Mouse (Mus musculus): ENCODE results near the gene Gatad2b. TPM values are rescaled to one million over a fixed set of nuclear protein-coding genes. Genes with fewer than 3 reads are reported as not detected.

The Gatad2b gene
- polyA plus RNA-seq, 1 experiment from 2014 or later, result 8.2 TPM

- Histone ChIP-seq H3K4me2 (ENCODE audit: low read depth, low read length) (no peak overlapping the region), H3K36me3 (ENCODE audit: control insufficient read depth, insufficient read depth, low read length) (no peaks in the 10 kb centered on the region), H3K27ac (ENCODE audit: low read length) (no peak overlapping the region), H3K27me3 (ENCODE audit: control insufficient read depth, insufficient read depth, low read length) (no peaks in the 10 kb centered on the region), H3K9me3 (replicated peaks; ENCODE audit: control insufficient read depth, low read length) (no peaks in the 10 kb centered on the region), H3K9ac (ENCODE audit: low read length) (no peak overlapping the region), H3K4me1 (ENCODE audit: control insufficient read depth, insufficient read depth, low read length) (peaks cover 6% of the 10 kb centered on the region; the same call in 1 of the 2 replicates), H3K4me3 (replicated peaks; ENCODE audit: low read length) (no peak overlapping the region)
- WGBS, result 55% methylated on average over 3 of the region's 3 CpGs
- ATAC-seq (ENCODE audit: insufficient read depth, low FRiP score), result no peak
These were observed 82.7 kb downstream of the Gatad2b start for GRCm38 (mm10) chr3:90375562-90376246.

- H3K36me3 ChIP-seq (ENCODE audit: control insufficient read depth, insufficient read depth, low read length), result no peaks in the 10 kb centered on the region
- no peaks in the 10 kb centered on the region for H3K27me3 ChIP-seq (ENCODE audit: control insufficient read depth, insufficient read depth, low read length)
- peaks cover 6% of the 10 kb centered on the region; the same call in 1 of the 2 replicates for H3K4me1 ChIP-seq (ENCODE audit: control insufficient read depth, insufficient read depth, low read length)
- no peak overlapping the region for H3K4me2 ChIP-seq (ENCODE audit: low read depth, low read length)
- no peak overlapping the region for H3K9ac ChIP-seq (ENCODE audit: low read length)
- ATAC-seq (ENCODE audit: insufficient read depth, low FRiP score), result peak; percentile 30; the same call in 1 of the 2 replicates
- 67% methylated on average over 1 of the region's 1 CpGs for WGBS
- H3K4me3 ChIP-seq (replicated peaks; ENCODE audit: low read length), result no peak overlapping the region
- H3K27ac ChIP-seq (ENCODE audit: low read length), result no peak overlapping the region
- no peaks in the 10 kb centered on the region for H3K9me3 ChIP-seq (replicated peaks; ENCODE audit: control insufficient read depth, low read length)
These were observed 83.2 kb downstream of the Gatad2b start for GRCm38 (mm10) chr3:90376247-90376585.

GRCm38 (mm10) chr3:90378496-90378895 is 85.5 kb downstream of the Gatad2b start:
- peaks cover 6% of the 10 kb centered on the region; the same call in 1 of the 2 replicates for H3K4me1 ChIP-seq (ENCODE audit: control insufficient read depth, insufficient read depth, low read length)
- H3K9ac ChIP-seq (ENCODE audit: low read length), result no peak overlapping the region
- no peaks in the 10 kb centered on the region for H3K9me3 ChIP-seq (replicated peaks; ENCODE audit: control insufficient read depth, low read length)
- WGBS, result 71% methylated on average over 5 of the region's 5 CpGs
- H3K4me2 ChIP-seq (ENCODE audit: low read depth, low read length), result no peak overlapping the region
- H3K4me3 ChIP-seq (replicated peaks; ENCODE audit: low read length), result no peak overlapping the region
- no peak for ATAC-seq (ENCODE audit: insufficient read depth, low FRiP score)
- H3K27ac ChIP-seq (ENCODE audit: low read length), result no peak overlapping the region
- no peaks in the 10 kb centered on the region for H3K27me3 ChIP-seq (ENCODE audit: control insufficient read depth, insufficient read depth, low read length)
- H3K36me3 ChIP-seq (ENCODE audit: control insufficient read depth, insufficient read depth, low read length), result no peaks in the 10 kb centered on the region

- H3K27ac ChIP-seq (ENCODE audit: low read length), result no peak overlapping the region
- H3K9me3 ChIP-seq (replicated peaks; ENCODE audit: control insufficient read depth, low read length), result no peaks in the 10 kb centered on the region
- H3K4me1 ChIP-seq (ENCODE audit: control insufficient read depth, insufficient read depth, low read length), result no peaks in the 10 kb centered on the region
- no peaks in the 10 kb centered on the region for H3K36me3 ChIP-seq (ENCODE audit: control insufficient read depth, insufficient read depth, low read length)
- H3K27me3 ChIP-seq (ENCODE audit: control insufficient read depth, insufficient read depth, low read length), result no peaks in the 10 kb centered on the region
- H3K4me2 ChIP-seq (ENCODE audit: low read depth, low read length), result no peak overlapping the region
- no peak for ATAC-seq (ENCODE audit: insufficient read depth, low FRiP score)
- H3K9ac ChIP-seq (ENCODE audit: low read length), result no peak overlapping the region
- WGBS, result 51% methylated on average over 11 of the region's 11 CpGs
- no peak overlapping the region for H3K4me3 ChIP-seq (replicated peaks; ENCODE audit: low read length)
These were observed 88.7 kb downstream of the Gatad2b start for GRCm38 (mm10) chr3:90381727-90382126.

GRCm38 (mm10) chr3:90383690-90384089 is 90.7 kb downstream of the Gatad2b start:
- H3K27ac ChIP-seq (ENCODE audit: low read length), result no peak overlapping the region
- no peak overlapping the region for H3K9ac ChIP-seq (ENCODE audit: low read length)
- H3K36me3 ChIP-seq (ENCODE audit: control insufficient read depth, insufficient read depth, low read length), result no peaks in the 10 kb centered on the region
- H3K4me2 ChIP-seq (ENCODE audit: low read depth, low read length), result no peak overlapping the region
- no peaks in the 10 kb centered on the region for H3K9me3 ChIP-seq (replicated peaks; ENCODE audit: control insufficient read depth, low read length)
- no peak overlapping the region for H3K4me3 ChIP-seq (replicated peaks; ENCODE audit: low read length)
- WGBS, result 72% methylated on average over 4 of the region's 4 CpGs
- H3K27me3 ChIP-seq (ENCODE audit: control insufficient read depth, insufficient read depth, low read length), result no peaks in the 10 kb centered on the region
- no peak for ATAC-seq (ENCODE audit: insufficient read depth, low FRiP score)
- H3K4me1 ChIP-seq (ENCODE audit: control insufficient read depth, insufficient read depth, low read length), result peaks cover 10% of the 10 kb centered on the region

- Histone ChIP-seq H3K4me1 (ENCODE audit: control insufficient read depth, insufficient read depth, low read length) (peaks cover 16% of the 10 kb centered on the region), H3K4me3 (replicated peaks; ENCODE audit: low read length) (no peak overlapping the region), H3K9ac (ENCODE audit: low read length) (no peak overlapping the region), H3K27me3 (ENCODE audit: control insufficient read depth, insufficient read depth, low read length) (no peaks in the 10 kb centered on the region), H3K27ac (ENCODE audit: low read length) (no peak overlapping the region), H3K4me2 (ENCODE audit: low read depth, low read length) (no peak overlapping the region), H3K36me3 (ENCODE audit: control insufficient read depth, insufficient read depth, low read length) (no peaks in the 10 kb centered on the region), H3K9me3 (replicated peaks; ENCODE audit: control insufficient read depth, low read length) (no peaks in the 10 kb centered on the region)
- WGBS, result 22% methylated on average over 7 of the region's 7 CpGs
- no peak for ATAC-seq (ENCODE audit: insufficient read depth, low FRiP score)
These were observed 91.9 kb downstream of the Gatad2b start for GRCm38 (mm10) chr3:90384851-90385375.

- no peak overlapping the region for H3K4me3 ChIP-seq (replicated peaks; ENCODE audit: low read length)
These were observed 93.8 kb downstream of the Gatad2b start for GRCm38 (mm10) chr3:90386817-90387216.

GRCm38 (mm10) chr3:90387483-90387882 is 94.5 kb downstream of the Gatad2b start:
- H3K9ac ChIP-seq (ENCODE audit: low read length), result no peak overlapping the region
- H3K4me2 ChIP-seq (ENCODE audit: low read depth, low read length), result no peak overlapping the region
- H3K36me3 ChIP-seq (ENCODE audit: control insufficient read depth, insufficient read depth, low read length), result no peaks in the 10 kb centered on the region
- ATAC-seq (ENCODE audit: insufficient read depth, low FRiP score), result no peak
- H3K27me3 ChIP-seq (ENCODE audit: control insufficient read depth, insufficient read depth, low read length), result no peaks in the 10 kb centered on the region
- 54% methylated on average over 11 of the region's 11 CpGs for WGBS
- no peaks in the 10 kb centered on the region for H3K9me3 ChIP-seq (replicated peaks; ENCODE audit: control insufficient read depth, low read length)
- no peak overlapping the region for H3K27ac ChIP-seq (ENCODE audit: low read length)
- H3K4me1 ChIP-seq (ENCODE audit: control insufficient read depth, insufficient read depth, low read length), result peaks cover 26% of the 10 kb centered on the region
- H3K4me3 ChIP-seq (replicated peaks; ENCODE audit: low read length), result no peak overlapping the region

More at GRCm38 (mm10) chr3:90386817-90387216, 93.8 kb downstream of the Gatad2b start:
- Histone ChIP-seq H3K27me3 (ENCODE audit: control insufficient read depth, insufficient read depth, low read length) (no peaks in the 10 kb centered on the region), H3K36me3 (ENCODE audit: control insufficient read depth, insufficient read depth, low read length) (no peaks in the 10 kb centered on the region), H3K27ac (ENCODE audit: low read length) (no peak overlapping the region), H3K4me1 (ENCODE audit: control insufficient read depth, insufficient read depth, low read length) (peaks cover 26% of the 10 kb centered on the region), H3K9ac (ENCODE audit: low read length) (no peak overlapping the region), H3K9me3 (replicated peaks; ENCODE audit: control insufficient read depth, low read length) (no peaks in the 10 kb centered on the region), H3K4me2 (ENCODE audit: low read depth, low read length) (no peak overlapping the region)
- no peak for ATAC-seq (ENCODE audit: insufficient read depth, low FRiP score)
- WGBS, result 92% methylated on average over 10 of the region's 10 CpGs

- Histone ChIP-seq H3K4me2 (ENCODE audit: low read depth, low read length) (peak overlapping the region; percentile 95), H3K27me3 (ENCODE audit: control insufficient read depth, insufficient read depth, low read length) (no peaks in the 10 kb centered on the region)
These were observed 95.2 kb downstream of the Gatad2b start for GRCm38 (mm10) chr3:90388192-90388591.

More at GRCm38 (mm10) chr3:90388192-90388591, 95.2 kb downstream of the Gatad2b start:
- Histone ChIP-seq H3K9me3 (replicated peaks; ENCODE audit: control insufficient read depth, low read length) (no peaks in the 10 kb centered on the region), H3K27ac (ENCODE audit: low read length) (no peak overlapping the region), H3K36me3 (ENCODE audit: control insufficient read depth, insufficient read depth, low read length) (no peaks in the 10 kb centered on the region), H3K4me1 (ENCODE audit: control insufficient read depth, insufficient read depth, low read length) (peaks cover 26% of the 10 kb centered on the region), H3K4me3 (replicated peaks; ENCODE audit: low read length) (peak overlapping the region; percentile 66), H3K9ac (ENCODE audit: low read length) (peak overlapping the region; percentile 84)
- 80% methylated on average over 4 of the region's 4 CpGs for WGBS
- no peak for ATAC-seq (ENCODE audit: insufficient read depth, low FRiP score)
